Mouse (Mus musculus) embryonic facial prominence, embryonic 11.5 days (tissue): ENCODE measurements around the gene Nr1i2. TPM values are rescaled to one million over a fixed set of nuclear protein-coding genes. Genes with fewer than 3 reads are reported as not detected.

Experiments used
- ATAC-seq: fragments of 200-750 bp; cut with Nextera tagmentation; replicated peaks from 2 replicates; pipeline ENCODE4 v1.8.0; 2017; ENCODE audit warnings: low read depth; ENCODE audit not compliant: insufficient number of reproducible peaks, low FRiP score, low TSS enrichment
- DNase-seq: peaks from one replicate; pipeline ENCODE4 v3.0.0-alpha.2; 2015; ENCODE audit warnings: low spot score
- H3K27ac ChIP-seq: fragments of 300-500 bp; sonication (generic); replicated peaks from 2 replicates; pipeline ENCODE4 v1.5.1; 2014; ENCODE audit warnings: mild to moderate bottlenecking, low read depth, low read length, control low read depth
- H3K27me3 ChIP-seq: fragments of 300-500 bp; sonication (generic); 2 replicates; pipeline ENCODE4 v1.6.1; 2014; ENCODE audit warnings: mild to moderate bottlenecking, low read length, moderate library complexity, mixed read lengths; ENCODE audit not compliant: control insufficient read depth, insufficient read depth
- H3K36me3 ChIP-seq: fragments of 300-500 bp; sonication (generic); replicated peaks from 2 replicates; pipeline ENCODE4 v1.6.1; 2014; ENCODE audit warnings: low read depth, mild to moderate bottlenecking, low read length, moderate library complexity, mixed read lengths; ENCODE audit not compliant: control insufficient read depth, insufficient read depth
- H3K4me1 ChIP-seq: fragments of 300-500 bp; sonication (generic); 2 replicates; pipeline ENCODE4 v1.6.1; 2014; ENCODE audit warnings: low read length, mixed read lengths; ENCODE audit not compliant: control insufficient read depth, insufficient read depth
- H3K4me2 ChIP-seq: fragments of 300-500 bp; sonication (generic); 2 replicates; pipeline ENCODE4 v1.6.1; 2014; ENCODE audit warnings: low read depth, mild to moderate bottlenecking, control low read depth, low read length, moderate library complexity
- H3K4me3 ChIP-seq: fragments of 300-500 bp; sonication (generic); 2 replicates; pipeline ENCODE4 v1.5.1; 2014; ENCODE audit warnings: low read depth, low read length, control low read depth
- H3K9ac ChIP-seq: fragments of 300-500 bp; sonication (generic); replicated peaks from 2 replicates; pipeline ENCODE4 v1.6.1; 2014; ENCODE audit warnings: mild to moderate bottlenecking, control low read depth, low read length
- H3K9me3 ChIP-seq: fragments of 300-500 bp; sonication (generic); replicated peaks from 2 replicates; pipeline ENCODE4 v1.6.1; 2016; ENCODE audit warnings: mild to moderate bottlenecking, low read length, inconsistent platforms, mixed read lengths; ENCODE audit not compliant: control insufficient read depth
- WGBS: fragments of 180-500 bp; shearing (Covaris S2); extraction: QIAGEN DNeasy Blood & Tissue Kit; methylation state at CpG from one replicate; pipeline ENCODE4 v1.1.7; 2014; 5-methylcytosine and 5-hydroxymethylcytosine counted together
- polyA plus RNA-seq: library from polyadenylated mRNA; unstranded; fragments of >200 nt; fragmentation: Nextera tagmentation; extraction: Ambion mirVana; gene quantifications from 2 replicates; pipeline ENCODE4 v1.2.1, GENCODE M21; 2014

Nr1i2 gene
- polyA plus RNA-seq, 1 experiment from 2014 or later: not detected

DNA sequence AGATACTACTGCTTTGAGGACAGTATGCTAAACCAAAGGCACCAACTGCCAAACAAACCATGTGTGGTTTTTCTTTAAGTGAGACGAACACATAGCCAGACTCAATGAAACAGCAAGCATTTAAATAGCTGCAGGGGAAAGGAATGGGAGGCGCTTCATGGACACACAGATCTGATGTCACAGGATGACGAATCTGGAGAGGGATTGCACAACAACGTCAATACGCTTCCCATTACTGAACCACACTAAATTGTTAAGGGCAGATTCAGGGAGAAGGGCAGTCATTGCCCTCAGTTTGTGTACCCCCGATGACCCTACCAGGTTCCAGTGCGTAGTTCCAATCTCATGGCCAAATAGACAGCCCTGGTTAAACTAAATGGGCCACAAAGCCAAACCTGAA lies 8.8 kb downstream of the Nr1i2 start:
- Histone ChIP-seq H3K9ac (no peak overlapping the region), H3K4me2 (no peak overlapping the region), H3K4me3 (no peak overlapping the region), H3K27me3 (no peaks in the 10 kb centered on the region), H3K27ac (no peak overlapping the region), H3K36me3 (no peaks in the 10 kb centered on the region), H3K4me1 (no peaks in the 10 kb centered on the region), H3K9me3 (no peaks in the 10 kb centered on the region)
- ATAC-seq: no peak
- WGBS: 72% methylated on average over 7 of the region's 7 CpGs
- no peak for DNase-seq

DNA sequence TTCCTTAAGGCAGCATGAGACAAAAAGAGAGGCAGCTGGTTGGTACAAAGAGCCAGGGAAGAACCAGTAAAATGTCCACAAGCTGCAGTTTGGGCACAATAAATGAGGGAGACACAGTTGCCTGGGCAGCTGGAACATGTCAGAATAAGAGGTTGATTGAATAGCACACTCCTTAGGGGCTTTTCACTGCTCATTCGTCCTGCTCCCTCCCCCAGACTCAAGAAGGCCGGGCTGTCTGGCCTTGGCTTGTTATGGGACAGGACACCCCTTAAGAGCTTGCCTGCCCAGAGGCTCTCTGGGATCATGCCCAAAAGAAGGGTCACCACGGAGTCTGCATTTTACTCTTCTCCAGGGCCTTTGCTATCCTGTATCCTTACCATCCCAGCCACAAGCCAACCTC lies 11.3 kb downstream of the Nr1i2 start:
- WGBS: 40% methylated on average over 3 of the region's 3 CpGs
- no peak for DNase-seq

DNA sequence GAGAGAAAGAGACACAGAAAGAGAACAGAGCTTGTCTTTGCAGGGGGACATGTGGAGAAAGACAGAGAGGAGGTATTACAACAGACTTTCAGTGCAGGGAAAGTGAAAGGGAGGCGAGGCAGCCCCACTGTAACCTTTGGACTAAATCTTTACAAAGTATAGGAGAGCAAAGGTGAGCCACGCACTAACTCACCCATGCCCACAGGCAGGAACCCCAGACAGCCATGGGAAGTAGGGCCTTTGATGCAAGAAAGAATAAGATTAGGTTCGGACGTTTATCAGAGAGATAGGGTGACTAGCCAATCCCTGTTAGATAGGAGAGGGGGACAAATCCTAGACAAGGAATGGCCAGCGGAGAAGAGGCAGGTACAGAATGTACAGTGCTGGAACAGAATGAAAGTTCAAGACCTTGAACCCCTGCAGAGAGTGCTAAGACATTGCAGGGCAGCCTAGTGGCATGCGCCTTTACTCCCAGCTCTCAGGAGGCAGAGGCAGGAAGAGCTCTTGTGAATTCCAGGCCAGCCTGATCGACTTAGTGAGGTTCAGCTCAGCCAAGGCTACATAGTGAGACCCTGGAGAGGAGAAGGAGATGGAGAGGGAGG lies 12.0 kb downstream of the Nr1i2 start:
- Histone ChIP-seq H3K4me1 (no peaks in the 10 kb centered on the region), H3K4me2 (no peak overlapping the region), H3K9me3 (no peaks in the 10 kb centered on the region), H3K4me3 (no peak overlapping the region), H3K36me3 (no peaks in the 10 kb centered on the region), H3K9ac (no peak overlapping the region), H3K27me3 (no peaks in the 10 kb centered on the region), H3K27ac (no peak overlapping the region)
- no peak for DNase-seq
- WGBS: 83% methylated on average over 7 of the region's 7 CpGs
- no peak for ATAC-seq

More for the DNA sequence above, 11.3 kb downstream of the Nr1i2 start:
- ATAC-seq: no peak
- H3K27me3 ChIP-seq: no peaks in the 10 kb centered on the region
- no peak overlapping the region for H3K4me3 ChIP-seq
- H3K4me1 ChIP-seq: no peaks in the 10 kb centered on the region
- no peaks in the 10 kb centered on the region for H3K9me3 ChIP-seq
- no peak overlapping the region for H3K4me2 ChIP-seq
- no peaks in the 10 kb centered on the region for H3K36me3 ChIP-seq
- no peak overlapping the region for H3K9ac ChIP-seq
- H3K27ac ChIP-seq: no peak overlapping the region

DNA sequence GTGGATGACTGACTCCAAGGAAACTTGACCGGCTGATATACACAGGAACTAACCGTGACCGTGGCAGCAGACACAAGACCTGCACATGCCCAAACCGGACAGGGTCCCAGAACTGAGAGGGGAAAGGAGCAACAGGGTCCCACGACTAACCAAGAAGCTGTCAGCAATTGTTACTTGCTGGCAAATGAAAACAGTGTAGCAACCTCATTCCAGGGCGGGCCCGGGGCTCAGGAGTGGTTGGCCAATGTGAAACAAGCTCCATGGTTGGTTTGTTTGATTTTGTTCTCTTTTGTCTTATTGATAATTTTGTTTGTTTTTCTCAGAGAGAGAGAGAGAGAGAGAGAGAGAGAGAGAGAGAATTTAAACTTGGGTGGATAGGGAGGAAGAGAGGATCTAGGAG lies 13.7 kb downstream of the Nr1i2 start:
- Histone ChIP-seq H3K4me1 (no peaks in the 10 kb centered on the region), H3K36me3 (no peaks in the 10 kb centered on the region), H3K27me3 (no peaks in the 10 kb centered on the region), H3K9ac (no peak overlapping the region), H3K4me2 (no peak overlapping the region), H3K27ac (no peak overlapping the region), H3K9me3 (no peaks in the 10 kb centered on the region), H3K4me3 (no peak overlapping the region)
- ATAC-seq: no peak
- 90% methylated on average over 7 of the region's 7 CpGs for WGBS
- no peak for DNase-seq

DNA sequence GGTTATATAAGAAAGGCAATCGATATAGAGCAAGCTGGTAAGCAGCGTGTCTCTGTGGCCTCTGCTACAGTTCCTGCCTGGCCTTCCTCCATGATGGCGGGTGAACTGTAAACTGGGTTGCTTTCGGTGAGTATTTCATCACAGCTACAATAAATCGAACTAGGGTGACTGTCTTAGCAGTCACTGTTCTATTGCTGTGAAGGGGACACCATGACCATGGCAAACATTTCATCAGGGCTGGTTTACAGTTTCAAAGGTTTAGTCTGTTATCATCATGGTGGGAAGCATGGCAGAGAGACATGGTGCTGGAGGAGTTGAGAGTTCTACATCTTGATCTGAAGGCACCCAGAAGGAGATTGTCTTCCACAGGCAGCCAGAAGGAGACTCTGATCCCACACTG lies 14.8 kb downstream of the Nr1i2 start:
- no peak overlapping the region for H3K9ac ChIP-seq
- H3K4me2 ChIP-seq: no peak overlapping the region
- no peaks in the 10 kb centered on the region for H3K4me1 ChIP-seq
- no peaks in the 10 kb centered on the region for H3K27me3 ChIP-seq
- 90% methylated on average over 5 of the region's 5 CpGs for WGBS
- no peaks in the 10 kb centered on the region for H3K9me3 ChIP-seq
- no peak for DNase-seq
- no peaks in the 10 kb centered on the region for H3K36me3 ChIP-seq
- no peak overlapping the region for H3K4me3 ChIP-seq
- H3K27ac ChIP-seq: no peak overlapping the region
- no peak for ATAC-seq

DNA sequence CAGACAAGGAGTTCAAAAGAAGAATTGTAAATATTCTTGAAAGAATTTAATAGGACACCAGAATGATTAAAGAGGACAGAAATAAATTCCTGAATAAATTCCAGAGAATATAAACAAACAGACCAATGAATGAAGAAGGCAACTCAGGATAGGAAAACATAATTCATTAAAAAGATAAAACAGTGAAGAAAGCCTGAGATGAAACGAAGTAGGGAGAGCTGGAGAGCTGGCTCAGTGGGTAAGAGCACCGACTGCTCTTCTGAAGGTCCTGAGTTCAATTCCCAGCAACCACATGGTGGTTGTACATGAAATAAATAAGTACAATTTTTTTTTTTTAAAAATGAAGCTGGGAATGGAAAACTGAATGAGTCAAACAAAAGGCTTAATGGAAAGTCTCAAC lies 19.9 kb downstream of the Nr1i2 start:
- 77% methylated on average over 2 of the region's 2 CpGs for WGBS
- Histone ChIP-seq H3K4me1 (no peaks in the 10 kb centered on the region), H3K4me2 (no peak overlapping the region), H3K9ac (no peak overlapping the region), H3K27me3 (no peaks in the 10 kb centered on the region), H3K36me3 (no peaks in the 10 kb centered on the region), H3K27ac (no peak overlapping the region), H3K9me3 (no peaks in the 10 kb centered on the region), H3K4me3 (no peak overlapping the region)
- ATAC-seq (no peak), DNase-seq (no peak)

DNA sequence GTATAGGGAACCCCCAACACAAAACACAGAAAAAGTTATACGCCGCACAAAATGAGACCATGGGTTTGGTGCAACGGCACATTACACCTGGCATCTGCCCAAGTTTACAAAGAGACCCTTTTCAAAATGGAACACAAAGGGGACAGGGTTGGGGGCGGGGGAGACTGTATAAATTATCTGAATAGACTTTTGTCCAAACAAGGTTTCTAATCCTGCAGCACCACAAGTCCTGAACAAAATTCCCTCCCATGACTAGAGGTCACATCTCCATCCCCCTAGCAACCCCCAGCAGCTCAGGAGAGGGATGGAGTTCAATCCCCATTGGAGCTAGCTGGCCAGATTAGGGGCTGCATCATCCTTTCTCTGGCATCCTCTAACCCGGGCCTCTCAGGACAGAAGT lies 22.1 kb downstream of the Nr1i2 start:
- no peak overlapping the region for H3K4me3 ChIP-seq
- no peak for DNase-seq
- no peak overlapping the region for H3K9ac ChIP-seq
- H3K27me3 ChIP-seq: no peaks in the 10 kb centered on the region
- WGBS: 74% methylated on average over 5 of the region's 5 CpGs
- no peaks in the 10 kb centered on the region for H3K36me3 ChIP-seq
- H3K4me1 ChIP-seq: no peaks in the 10 kb centered on the region
- H3K4me2 ChIP-seq: no peak overlapping the region
- no peaks in the 10 kb centered on the region for H3K9me3 ChIP-seq
- H3K27ac ChIP-seq: no peak overlapping the region
- ATAC-seq: no peak

DNA sequence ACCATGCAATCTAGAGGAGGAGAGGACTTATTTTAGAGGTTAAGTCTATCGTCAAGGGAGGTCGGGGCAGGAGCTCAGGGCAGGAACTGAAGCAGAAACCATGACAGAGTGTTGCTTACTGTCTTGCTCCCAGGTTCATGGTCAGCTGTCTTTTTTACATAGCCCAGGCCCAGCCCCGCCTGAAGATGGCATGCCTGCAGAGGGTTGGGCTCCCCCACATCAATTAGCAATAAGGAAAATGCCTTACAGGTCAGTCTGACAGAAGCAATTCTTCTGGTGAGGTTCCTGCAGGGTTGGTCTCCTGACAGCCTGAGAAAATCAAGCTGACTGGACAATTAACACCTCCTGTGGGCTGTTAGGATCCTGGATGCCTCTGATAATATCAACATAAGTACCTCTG lies 23.0 kb downstream of the Nr1i2 start:
- ATAC-seq: no peak
- no peaks in the 10 kb centered on the region for H3K27me3 ChIP-seq
- no peak overlapping the region for H3K27ac ChIP-seq
- H3K9me3 ChIP-seq: no peaks in the 10 kb centered on the region
- no peak overlapping the region for H3K9ac ChIP-seq
- H3K36me3 ChIP-seq: no peaks in the 10 kb centered on the region
- no peak for DNase-seq
- H3K4me1 ChIP-seq: no peaks in the 10 kb centered on the region
- H3K4me3 ChIP-seq: no peak overlapping the region
- WGBS: 72% methylated on average over 3 of the region's 3 CpGs
- no peak overlapping the region for H3K4me2 ChIP-seq
